ENCODE assay signal across 8 mouse cellular contexts in genomic region chr13:107600331-107601131, GRCm38 (mm10).
DNase-seq lines count a peak whose midpoint lies in the region; ATAC-seq and TF ChIP-seq lines count a peak whose summit lies in the region.

No protein-coding gene starts in this region.

- DNase-seq in heart, adult 18-20 months: peak; percentile 23 to 44
- DNase-seq in heart, postnatal 25 days (ENCODE audit: low spot score): no peak
- DNase-seq in kidney, adult 2 months: peak; percentile 85
- peak; percentile 73 for DNase-seq in lung, embryonic 14.5 days
- peak; percentile 55 for DNase-seq in retina, embryonic 14.5 days (ENCODE audit: low spot score)
- no peak for DNase-seq in gastrocnemius, postnatal 36 days
- DNase-seq in urinary bladder, postnatal 4 days (ENCODE audit: low spot score in 2 of 2): no peak

- TF ChIP-seq CTCF in kidney, adult 2 months (conservative IDR thresholded peaks at IDR 0.05; ENCODE audit: insufficient read depth, insufficient read length, low read depth, low read length): no peak
- no peak for TF ChIP-seq CTCF in lung, embryonic 14.5 days (IDR thresholded peaks at IDR 0.05; ENCODE audit: low read depth)

- no peaks in the 10 kb centered on the region for H3K27me3 ChIP-seq in kidney, adult 2 months (replicated peaks; ENCODE audit: control insufficient read depth, insufficient read depth, low read length)
- no peaks in the 10 kb centered on the region for H3K27me3 ChIP-seq in lung, embryonic 14.5 days (ENCODE audit: insufficient read depth, low read length)

- intact Hi-C loops in heart, postnatal 25 days (cut with DNase I): loop anchor here (10.0 kb wide), 1 partner anchor 284 kb away; no protein-coding TSS in a partner anchor
- intact Hi-C loops in gastrocnemius, postnatal 36 days (cut with DNase I): no loop called here

- peak overlapping the region; percentile 48 for H3K4me2 ChIP-seq in lung, embryonic 14.5 days

- H3K9ac ChIP-seq in lung, embryonic 14.5 days: no peak overlapping the region

- H3K4me3 ChIP-seq in kidney, adult 2 months (ENCODE audit: insufficient read depth, low read depth, low read length): no peak overlapping the region
- H3K4me3 ChIP-seq in lung, embryonic 14.5 days (ENCODE audit: low read depth, low read length): peak overlapping the region; percentile 6; the same call in 1 of the 2 replicates

- ATAC-seq in granulocyte monocyte progenitor cell, adult 5-6 weeks (replicated peaks; ENCODE audit: poor library complexity, severe bottlenecking): peak; percentile 40
- peak; percentile 91 for ATAC-seq in lung, embryonic 14.5 days (ENCODE audit: insufficient read depth)

- no peaks in the 10 kb centered on the region for H3K9me3 ChIP-seq in lung, embryonic 14.5 days (ENCODE audit: low read depth, low read length)

- no peak overlapping the region for H3K27ac ChIP-seq in kidney, adult 2 months (ENCODE audit: insufficient read depth, low read depth, low read length)
- peak overlapping the region; percentile 4; the same call in 1 of the 2 replicates for H3K27ac ChIP-seq in lung, embryonic 14.5 days (ENCODE audit: low read depth)

- TF ChIP-seq POLR2A in kidney, adult 2 months (IDR thresholded peaks at IDR 0.05; ENCODE audit: low read depth, low read length): no peak

- WGBS in kidney, adult 2 months: 37% methylated on average over 22 of the region's 22 CpGs
- WGBS in lung, embryonic 14.5 days: 22% methylated on average over 22 of the region's 22 CpGs

- H3K36me3 ChIP-seq in kidney, adult 2 months (ENCODE audit: control insufficient read depth, insufficient read depth, low read length): no peaks in the 10 kb centered on the region
- no peaks in the 10 kb centered on the region for H3K36me3 ChIP-seq in lung, embryonic 14.5 days (ENCODE audit: insufficient read depth)

- no peaks in the 10 kb centered on the region for H3K4me1 ChIP-seq in kidney, adult 2 months (ENCODE audit: control insufficient read depth, insufficient read depth, low read length)
- H3K4me1 ChIP-seq in lung, embryonic 14.5 days (ENCODE audit: insufficient read depth): no peaks in the 10 kb centered on the region

Comparison
In these comparisons a context has a peak if more than half of its experiments do, and no peak if none do; other contexts are left out.
1. DNase-seq: peak in heart, adult 18-20 months (2 of 2), kidney, adult 2 months (single experiment), lung, embryonic 14.5 days (single experiment) and retina, embryonic 14.5 days (single experiment); none in heart, postnatal 25 days (single experiment), gastrocnemius, postnatal 36 days (0 of 2) and urinary bladder, postnatal 4 days (0 of 2).